Mouse (Mus musculus) heart, adult 8-10 months (tissue): ENCODE results near the gene Pip4k2c. TPM values are rescaled to one million over a fixed set of nuclear protein-coding genes. Genes with fewer than 3 reads are reported as not detected.
A peak's percentile ranks its signal among the peaks of the same experiment; 100 is the strongest.

Source experiments
- DNase-seq: peaks from one replicate; pipeline ENCODE4 v3.0.0; 2022; ENCODE audit warnings: low spot score
- total RNA-seq, 4 experiments: library from RNA; stranded (reverse); gene quantifications; 2 replicates each; pipeline ENCODE4 v1.2.4; 2022

Pip4k2c gene
- total RNA-seq, 4 experiments from 2014 or later = 32.4 to 38.3 (median 35.3) TPM

DNA sequence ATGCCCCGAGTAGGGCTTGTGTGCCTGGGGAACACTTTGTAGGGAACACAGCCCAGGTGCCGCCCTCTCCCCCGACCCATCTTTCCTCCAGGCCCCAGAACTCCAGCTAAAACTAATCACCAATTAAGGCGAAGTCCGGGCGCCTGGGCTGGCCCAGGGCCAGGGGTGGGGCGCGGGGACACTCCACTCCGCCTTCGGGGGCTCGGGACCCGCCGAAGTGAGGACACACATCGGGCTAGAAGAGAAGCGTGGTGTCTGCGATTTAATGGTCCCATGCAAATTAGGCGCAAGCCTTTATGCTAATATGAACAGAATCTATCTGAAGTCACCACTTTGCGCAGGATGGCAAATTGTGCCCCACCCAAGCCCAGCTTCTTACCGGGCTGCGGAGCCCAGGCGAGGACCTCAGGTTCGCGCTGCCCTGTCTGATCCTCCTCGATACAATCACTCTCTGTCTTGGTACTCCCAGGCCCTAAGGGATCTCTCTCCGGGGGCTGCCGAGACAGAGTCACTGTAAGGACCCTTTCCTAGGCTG, 22.2 kb downstream of the Pip4k2c start:
- DNase-seq = no peak

DNA sequence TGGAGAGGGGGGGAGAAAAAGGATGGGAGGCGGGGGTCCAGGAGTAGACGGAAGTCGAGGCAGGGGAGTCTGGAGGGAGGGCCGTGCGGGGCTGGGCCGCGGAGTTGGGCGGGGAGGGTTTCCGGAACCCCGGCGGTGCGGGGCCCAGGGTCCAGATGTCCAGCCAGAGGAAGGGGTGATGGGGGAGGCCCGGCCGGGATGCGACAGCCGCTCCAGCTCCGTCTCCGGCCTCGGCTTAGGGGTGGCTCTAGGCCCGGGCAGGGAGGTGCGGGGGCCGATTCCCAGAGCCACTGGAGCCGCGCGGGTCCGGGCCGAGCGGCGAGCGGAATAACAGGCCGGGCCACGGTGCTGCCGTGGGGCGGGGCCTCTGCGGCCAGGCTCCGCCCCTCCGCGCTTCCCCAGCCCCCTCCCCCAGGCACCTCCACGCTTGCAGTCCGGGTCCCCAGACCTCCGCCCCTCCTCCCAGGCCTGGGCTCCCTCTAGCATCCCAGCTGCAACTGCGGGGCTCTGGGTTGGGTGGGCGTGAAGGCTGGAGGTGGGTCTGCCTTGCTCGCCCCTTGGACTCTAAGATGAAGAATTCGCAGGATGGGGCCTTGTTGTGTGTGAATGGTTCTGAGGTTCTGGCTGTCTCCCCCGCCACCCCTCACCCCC, 22.8 kb downstream of the Pip4k2c start:
- DNase-seq = no peak

- no peak for DNase-seq
These were observed 23.3 kb downstream of the Pip4k2c start for GRCm38 (mm10) chr10:127188079-127188453.

- DNase-seq = no peak
These were observed 23.9 kb downstream of the Pip4k2c start for GRCm38 (mm10) chr10:127187371-127188078.

DNA sequence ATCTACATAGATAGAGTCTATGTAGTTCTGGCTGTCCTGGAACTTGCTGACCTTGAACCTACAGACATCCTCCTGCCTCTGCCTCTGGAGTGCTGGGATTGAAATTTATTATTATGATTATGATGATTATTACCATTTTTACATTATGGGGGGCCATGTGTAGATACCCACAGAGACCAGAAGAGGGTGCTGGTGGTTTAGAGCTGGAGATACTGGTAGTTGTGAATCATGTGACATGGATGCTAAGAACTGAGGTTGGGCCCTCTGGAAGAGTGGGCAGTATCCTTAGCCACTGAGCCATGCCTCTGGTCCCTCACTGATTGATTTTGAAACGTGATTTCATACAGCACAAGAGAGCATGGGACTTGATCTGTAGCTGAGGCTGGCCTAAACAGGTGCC, 24.9 kb downstream of the Pip4k2c start:
- DNase-seq = no peak

DNA sequence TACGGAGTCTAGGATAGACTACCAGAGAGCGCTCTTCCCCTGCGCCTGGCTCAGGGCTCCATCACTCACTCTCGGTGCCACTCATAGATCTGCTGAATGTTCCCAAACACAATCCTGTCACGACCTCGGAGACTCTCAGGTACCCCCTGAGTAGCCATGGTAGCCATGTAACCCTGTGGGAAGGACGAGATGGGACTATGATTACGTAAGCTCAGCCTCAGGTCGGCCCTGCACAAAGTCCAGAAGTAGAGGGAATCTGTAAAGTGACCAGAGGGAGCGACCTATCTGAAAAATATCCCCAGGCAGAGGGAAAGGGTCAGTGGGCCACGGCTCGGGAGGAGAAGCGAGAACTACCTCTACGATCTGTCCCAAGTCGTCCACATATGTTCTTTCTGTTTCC, 25.9 kb downstream of the Pip4k2c start:
- DNase-seq = no peak

- no peak for DNase-seq
These were observed 26.3 kb downstream of the Pip4k2c start for GRCm38 (mm10) chr10:127185101-127185500.

DNA sequence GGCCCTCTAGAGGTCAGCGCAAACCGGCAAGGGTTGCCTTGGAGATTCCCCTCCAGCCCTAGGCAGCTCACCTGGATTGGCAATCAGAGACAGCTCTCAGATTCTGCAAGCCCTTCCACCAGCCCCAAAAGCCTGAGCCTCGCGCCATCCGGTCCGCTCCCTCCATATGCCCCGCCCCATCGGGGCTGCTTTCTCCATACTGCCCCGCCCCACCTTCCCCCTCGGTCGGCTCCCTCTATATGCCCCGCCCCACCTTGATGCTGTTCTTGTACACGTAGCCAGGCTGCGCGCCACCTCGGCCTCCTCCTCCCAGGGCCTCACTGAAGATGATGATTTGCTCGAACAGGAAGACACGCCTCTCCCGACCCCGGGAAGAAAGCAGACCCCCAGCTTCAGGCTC, 27.6 kb downstream of the Pip4k2c start:
- DNase-seq = no peak

DNA sequence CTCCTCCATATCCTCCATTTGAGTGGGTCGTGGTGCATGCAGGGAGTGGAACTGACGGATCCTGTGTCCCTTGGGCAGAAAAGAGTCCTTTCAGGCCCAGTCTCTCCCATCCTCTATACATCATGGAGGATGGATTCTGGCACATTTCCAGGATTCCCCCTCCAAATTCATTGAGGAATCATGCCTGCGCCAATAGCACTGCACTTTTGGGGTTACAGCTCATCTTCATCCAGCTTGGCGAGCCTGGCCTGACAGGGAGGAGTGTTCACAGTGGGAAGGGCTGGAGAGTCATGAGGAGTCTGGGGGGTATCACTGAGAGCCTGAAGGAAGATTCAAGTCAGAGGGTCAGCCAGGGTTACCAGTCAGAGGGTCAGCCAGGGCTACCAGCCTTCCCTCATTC, 28.8 kb downstream of the Pip4k2c start:
- no peak for DNase-seq

DNA sequence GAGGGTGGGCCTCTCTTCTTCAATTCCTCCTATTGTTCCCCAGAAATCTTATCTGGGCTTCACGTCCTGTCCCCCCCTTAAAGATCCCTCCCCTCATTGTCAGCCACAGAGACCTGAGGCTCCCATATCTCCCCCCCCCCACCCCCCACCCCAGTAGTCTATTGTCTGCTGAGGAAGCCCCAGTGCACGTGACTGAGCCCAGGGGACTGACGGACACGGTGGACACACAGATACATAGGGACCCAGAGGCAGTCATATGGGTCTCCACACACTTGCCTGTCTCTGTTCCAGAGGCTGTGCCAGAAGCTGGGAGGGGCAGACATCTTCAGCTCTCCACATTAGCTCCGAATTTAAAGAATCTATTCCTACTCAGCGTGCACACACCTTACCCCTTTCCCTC, 29.8 kb downstream of the Pip4k2c start:
- peak; percentile 50 for DNase-seq

GRCm38 (mm10) chr10:127180695-127181047, 30.7 kb downstream of the Pip4k2c start:
- DNase-seq = no peak

DNA sequence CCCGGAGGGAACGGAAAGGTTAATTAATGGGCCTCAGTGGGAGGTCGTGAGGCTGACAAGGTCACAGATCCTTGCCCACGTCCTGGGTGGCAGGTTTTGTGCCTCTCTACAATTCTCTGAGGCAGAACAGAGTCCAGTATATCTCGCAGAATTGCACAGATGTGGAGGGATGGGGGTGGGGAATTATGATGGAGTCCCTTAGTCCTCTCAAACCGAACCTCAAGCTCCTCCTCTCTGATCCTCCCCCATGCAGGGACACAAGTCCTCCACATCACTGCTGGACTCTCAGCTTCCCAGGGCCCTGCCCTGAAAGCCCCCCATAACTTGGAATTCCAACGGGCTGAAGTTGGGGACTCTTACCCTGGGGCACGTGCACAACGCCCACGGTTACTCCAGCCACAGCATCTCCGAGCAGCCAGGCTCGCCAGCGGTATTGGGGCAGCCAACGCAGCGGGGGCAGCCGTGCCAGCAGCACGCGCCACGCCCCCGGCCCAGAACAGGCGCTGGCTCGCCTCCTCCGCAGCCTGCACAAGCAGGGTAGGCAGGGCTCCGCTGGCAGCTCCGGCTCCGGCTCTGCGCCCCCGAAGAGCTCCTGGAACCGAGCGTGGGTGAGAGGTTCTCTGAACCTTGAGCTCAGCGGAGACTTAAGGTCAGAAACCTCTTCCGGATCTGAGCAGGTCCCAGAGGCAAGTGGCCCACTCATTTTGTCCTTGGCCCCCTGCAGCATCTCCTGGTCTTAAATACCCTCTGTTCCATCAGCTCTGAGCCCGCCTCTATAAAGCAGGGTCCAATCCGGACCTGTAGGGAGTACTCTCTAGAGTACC, 31.3 kb downstream of the Pip4k2c start, which contains the start of gene Slc26a10:
TSS of gene Slc26a10 (minus strand) at position 775 of the 824 bp plus-strand sequence.
- DNase-seq = peak; percentile 58

DNA sequence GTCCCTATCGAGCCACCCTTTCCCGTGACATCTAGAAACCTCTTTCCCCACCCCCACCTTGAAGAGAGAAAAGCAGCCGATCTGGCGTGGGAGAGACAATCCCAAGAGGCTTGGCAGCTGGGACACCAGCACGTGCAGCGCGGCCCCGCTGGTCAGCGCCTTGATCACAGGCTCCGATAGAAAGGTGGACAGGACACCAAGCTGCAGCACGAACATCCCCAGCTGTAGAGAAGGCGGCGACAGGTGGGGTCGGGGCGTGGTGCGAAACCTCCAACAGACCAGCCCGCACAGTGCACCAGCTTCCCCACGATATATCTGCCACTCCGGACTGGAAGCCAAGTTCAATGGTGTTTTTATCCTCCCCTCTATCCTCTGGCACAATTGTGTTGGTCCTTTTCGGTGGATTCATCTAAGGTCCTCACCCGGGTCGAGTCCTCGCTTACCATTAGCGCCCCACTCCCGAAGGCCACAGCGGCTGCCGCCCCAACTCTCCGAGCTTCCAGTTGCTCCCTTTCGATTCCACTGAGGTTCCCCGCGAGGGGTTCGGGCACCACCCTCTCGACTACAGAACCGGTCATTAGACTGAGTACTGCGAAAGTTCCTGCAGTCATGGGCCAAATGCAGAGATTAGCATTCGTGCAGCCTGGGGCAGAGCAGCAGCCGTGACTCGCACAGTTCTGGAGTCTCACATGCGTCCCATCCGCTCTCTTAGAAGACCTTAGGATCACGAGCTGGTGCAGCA, 32.9 kb downstream of the Pip4k2c start:
- no peak for DNase-seq

DNA sequence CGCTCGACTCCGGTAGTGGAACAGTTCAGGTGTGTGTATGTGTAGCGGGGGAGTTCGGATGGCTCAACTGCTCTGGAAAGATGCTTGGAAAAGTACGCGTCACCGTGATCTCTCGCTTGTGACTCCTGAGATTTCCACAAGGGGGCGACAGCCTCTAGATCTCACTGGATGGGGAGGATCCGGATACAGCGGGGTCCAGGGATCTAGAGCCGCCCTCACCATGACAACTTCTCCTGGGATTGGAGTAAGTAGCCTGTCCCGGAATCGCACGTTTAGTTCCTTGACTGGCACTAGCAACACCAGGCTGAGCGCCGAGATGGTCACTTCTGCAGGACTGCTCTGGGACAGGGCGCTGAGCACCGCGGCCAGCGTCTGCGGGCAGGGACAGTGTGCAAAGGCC, 33.7 kb downstream of the Pip4k2c start:
- peak; percentile 76 for DNase-seq

GRCm38 (mm10) chr10:127177235-127177634, 34.1 kb downstream of the Pip4k2c start:
- DNase-seq = no peak

DNA sequence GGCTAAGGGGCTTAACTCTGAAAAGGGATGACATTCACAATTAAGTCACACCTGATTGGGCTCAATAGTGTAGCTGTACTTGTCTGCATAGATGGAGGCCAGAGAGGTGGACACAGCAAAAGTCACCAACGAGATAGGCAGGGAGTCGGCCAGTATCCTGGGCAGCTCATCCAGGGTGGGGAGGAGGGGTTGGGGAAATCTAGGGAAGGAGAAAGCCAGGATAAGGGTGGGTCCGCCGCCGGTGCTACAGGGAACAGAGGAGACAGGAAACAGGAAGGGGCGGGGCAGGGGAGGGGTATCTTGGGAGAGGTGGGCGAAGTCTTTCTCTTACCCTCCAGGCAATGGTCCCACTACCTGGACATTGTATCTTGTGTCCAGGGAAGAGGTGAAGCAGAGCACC, 34.6 kb downstream of the Pip4k2c start:
- no peak for DNase-seq

- DNase-seq = no peak
These were observed 35.2 kb downstream of the Pip4k2c start for GRCm38 (mm10) chr10:127176228-127176627.

DNA sequence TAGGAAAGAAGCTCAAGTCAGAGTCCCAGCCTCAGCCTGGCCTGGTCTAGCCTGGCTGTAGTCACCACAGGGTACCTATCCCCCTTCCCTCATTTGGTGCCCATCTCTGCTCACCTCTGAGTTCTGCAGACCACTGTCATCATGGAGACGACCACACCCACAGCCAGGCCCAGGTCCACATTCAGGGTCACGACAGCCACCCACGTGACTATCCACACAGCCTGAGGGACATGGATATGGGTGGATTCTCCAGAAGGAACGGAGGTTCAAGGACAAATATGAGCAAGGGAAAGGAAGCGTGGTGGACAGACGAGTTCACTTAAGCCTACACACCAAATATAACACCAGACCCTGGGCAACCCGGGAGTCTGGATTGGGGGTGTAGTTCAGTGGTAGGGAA, 37.2 kb downstream of the Pip4k2c start:
- DNase-seq = no peak

- DNase-seq = no peak
These were observed 38.0 kb downstream of the Pip4k2c start for GRCm38 (mm10) chr10:127173148-127174065.

GRCm38 (mm10) chr10:127171631-127172200, 39.7 kb downstream of the Pip4k2c start:
- no peak for DNase-seq
